Mouse (Mus musculus): ENCODE measurements at regions not wholly inside any gene's neighbourhood (a gene's known extent, or its start where the extent isn't known, plus 50 kb on each side); places are given as distances from the start of the nearest gene placed in this dataset.

GRCm38 (mm10) chr4:78970751-78971150 lies 759.0 kb upstream of the Ptprd start:
- TF ChIP-seq CTCF (conservative IDR thresholded peaks at IDR 0.05): no peak
- no peak overlapping the region for H3K4me3 ChIP-seq
- DNase-seq (ENCODE audit: low spot score in 2 of 2): no peak
- H3K27ac ChIP-seq: no peak overlapping the region

GRCm38 (mm10) chr4:78943561-78943960 lies 731.8 kb upstream of the Ptprd start:
- H3K27ac ChIP-seq: no peak overlapping the region
- no peak overlapping the region for H3K4me3 ChIP-seq
- DNase-seq (ENCODE audit: low spot score in 2 of 2): no peak
- TF ChIP-seq CTCF (conservative IDR thresholded peaks at IDR 0.05): no peak

GRCm38 (mm10) chr4:78927144-78927543 lies 715.4 kb upstream of the Ptprd start:
- no peak overlapping the region for H3K4me3 ChIP-seq
- no peak for TF ChIP-seq CTCF (conservative IDR thresholded peaks at IDR 0.05)
- no peak overlapping the region for H3K27ac ChIP-seq
- no peak for DNase-seq (ENCODE audit: low spot score in 2 of 2)

- peak overlapping the region; percentile 70 for H3K27ac ChIP-seq
- no peak overlapping the region for H3K4me3 ChIP-seq
- TF ChIP-seq CTCF (conservative IDR thresholded peaks at IDR 0.05): no peak
- DNase-seq (ENCODE audit: low spot score in 2 of 2): peak; percentile 48 to 50
Observed at GRCm38 (mm10) chr4:78924086-78924485, 712.3 kb upstream of the Ptprd start.
